Mouse (Mus musculus): ENCODE results near the gene Zyx. TPM values are rescaled to one million over a fixed set of nuclear protein-coding genes. Genes with fewer than 3 reads are reported as not detected.

Zyx gene
- polyA plus RNA-seq, 1 experiment, result 467 TPM

GRCm38 (mm10) chr6:42348281-42349005, 987 bp upstream of the Zyx start:
- Histone ChIP-seq H3K27me3 (ENCODE audit: control insufficient read depth, insufficient read depth, insufficient read length) (no peaks in the 10 kb centered on the region), H3K36me3 (ENCODE audit: control insufficient read depth, insufficient read depth) (peaks cover 28% of the 10 kb centered on the region), H3K4me2 (ENCODE audit: low read depth) (peak overlapping the region; percentile 78), H3K79me2 (ENCODE audit: control insufficient read depth, insufficient read depth) (peaks cover 35% of the 10 kb centered on the region), H3ac (ENCODE audit: control insufficient read depth, insufficient read length) (no peak overlapping the region), H3K4me3 (peak overlapping the region; percentile 98)
- TF ChIP-seq SRF (IDR thresholded peaks at IDR 0.05; ENCODE audit: control insufficient read depth, insufficient read length, low read depth), result no peak
- no peak for TF ChIP-seq USF1 (IDR thresholded peaks at IDR 0.05; ENCODE audit: low read depth)
- no peak for TF ChIP-seq MYOD1 (IDR thresholded peaks at IDR 0.05; ENCODE audit: control insufficient read depth in 1 of 3, insufficient read length in 2 of 3, low read depth in 2 of 3)
- TF ChIP-seq POLR2AphosphoS2 (IDR thresholded peaks at IDR 0.05; ENCODE audit: insufficient read length, low read depth), result no peak
- no peak for TF ChIP-seq MAX (IDR thresholded peaks at IDR 0.05; ENCODE audit: low read depth)
- no peak for TF ChIP-seq E2F4 (IDR thresholded peaks at IDR 0.05; ENCODE audit: insufficient read depth)
- TF ChIP-seq POLR2A (IDR thresholded peaks at IDR 0.05; ENCODE audit: insufficient read length, low read depth), result no peak
- TF ChIP-seq TCF3 (IDR thresholded peaks at IDR 0.05; ENCODE audit: insufficient read length, low read depth), result no peak
- TF ChIP-seq CEBPB (IDR thresholded peaks at IDR 0.05; ENCODE audit: insufficient read depth, poor library complexity, severe bottlenecking), result no peak
- no peak for TF ChIP-seq TCF12 (IDR thresholded peaks at IDR 0.05; ENCODE audit: insufficient read depth, poor library complexity, severe bottlenecking)
- no peak for TF ChIP-seq REST (IDR thresholded peaks at IDR 0.05; ENCODE audit: insufficient read depth, insufficient read length)
- no peak for TF ChIP-seq MYOG (IDR thresholded peaks at IDR 0.05; ENCODE audit: control insufficient read depth in 1 of 3, insufficient read depth in 1 of 3, insufficient read length in 2 of 3, low read depth in 2 of 3)

GRCm38 (mm10) chr6:42349006-42349425, 414 bp upstream of the Zyx start:
- peak overlapping the region; percentile 98 for H3K4me3 ChIP-seq
- TF ChIP-seq USF1 (IDR thresholded peaks at IDR 0.05; ENCODE audit: low read depth), result no peak
- no peak for TF ChIP-seq REST (IDR thresholded peaks at IDR 0.05; ENCODE audit: insufficient read depth, insufficient read length)
- TF ChIP-seq SRF (IDR thresholded peaks at IDR 0.05; ENCODE audit: control insufficient read depth, insufficient read length, low read depth), result no peak
- TF ChIP-seq E2F4 (IDR thresholded peaks at IDR 0.05; ENCODE audit: insufficient read depth), result no peak
- H3K27me3 ChIP-seq (ENCODE audit: control insufficient read depth, insufficient read depth, insufficient read length), result no peaks in the 10 kb centered on the region
- peak overlapping the region; percentile 78 for H3K4me2 ChIP-seq (ENCODE audit: low read depth)
- H3K36me3 ChIP-seq (ENCODE audit: control insufficient read depth, insufficient read depth), result peaks cover 33% of the 10 kb centered on the region
- peak overlapping the region; percentile 97 for H3ac ChIP-seq (ENCODE audit: control insufficient read depth, insufficient read length)
- H3K79me2 ChIP-seq (ENCODE audit: control insufficient read depth, insufficient read depth), result peaks cover 40% of the 10 kb centered on the region

DNA sequence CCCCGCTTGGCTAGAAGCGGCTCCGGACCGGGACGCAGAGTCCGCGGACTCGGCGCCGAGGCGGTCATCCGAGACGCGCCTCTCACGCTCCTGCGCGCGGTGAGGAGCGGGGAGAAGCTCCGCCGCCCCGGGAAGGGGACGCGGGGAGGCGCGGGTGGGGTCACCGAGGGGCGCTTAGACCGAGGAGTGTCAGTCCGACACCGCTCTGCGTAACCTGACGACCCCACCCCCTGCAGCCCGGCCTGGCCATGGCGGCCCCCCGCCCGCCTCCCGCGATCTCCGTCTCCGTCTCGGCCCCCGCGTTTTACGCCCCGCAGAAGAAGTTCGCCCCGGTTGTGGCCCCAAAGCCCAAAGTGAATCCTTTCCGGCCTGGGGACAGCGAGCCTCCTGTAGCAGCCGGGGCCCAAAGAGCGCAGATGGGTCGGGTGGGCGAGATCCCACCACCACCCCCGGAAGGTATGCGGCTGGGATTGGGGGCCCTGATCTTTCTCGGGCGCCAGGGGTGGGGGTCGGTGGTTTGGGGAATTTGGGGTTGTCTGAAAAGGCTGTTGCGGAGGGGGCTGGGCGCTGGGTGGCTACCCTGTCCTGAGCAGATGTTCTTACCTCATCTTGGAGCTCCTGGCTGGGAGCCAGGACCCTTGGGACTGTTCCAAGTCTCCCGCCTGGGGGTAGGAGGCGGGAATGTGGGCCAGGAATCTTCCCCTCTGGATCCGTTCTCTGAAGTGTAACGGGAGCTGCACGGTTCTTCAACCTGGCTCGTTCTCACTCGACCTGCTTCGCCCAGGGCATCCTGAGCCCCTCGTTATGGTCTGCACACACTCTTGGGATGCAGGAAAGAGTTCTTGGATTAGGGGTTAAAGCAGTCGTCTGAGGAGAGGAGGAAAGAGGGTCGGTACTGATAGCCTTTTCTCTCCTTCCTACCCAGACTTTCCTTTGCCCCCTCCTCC, 864 bp downstream of the Zyx start:
- Histone ChIP-seq H3K27me3 (ENCODE audit: control insufficient read depth, insufficient read depth, insufficient read length) (no peaks in the 10 kb centered on the region), H3K4me2 (ENCODE audit: low read depth) (peak overlapping the region; percentile 89), H3K36me3 (ENCODE audit: control insufficient read depth, insufficient read depth) (peaks cover 40% of the 10 kb centered on the region), H3K79me2 (ENCODE audit: control insufficient read depth, insufficient read depth) (peaks cover 53% of the 10 kb centered on the region), H3K4me3 (peak overlapping the region; percentile 98), H3ac (ENCODE audit: control insufficient read depth, insufficient read length) (peak overlapping the region; percentile 97)
- TF ChIP-seq CEBPB (IDR thresholded peaks at IDR 0.05; ENCODE audit: insufficient read depth, poor library complexity, severe bottlenecking) (no peak), REST (IDR thresholded peaks at IDR 0.05; ENCODE audit: insufficient read depth, insufficient read length) (peak; percentile 24), SRF (IDR thresholded peaks at IDR 0.05; ENCODE audit: control insufficient read depth, insufficient read length, low read depth) (no peak), E2F4 (IDR thresholded peaks at IDR 0.05; ENCODE audit: insufficient read depth) (peak; percentile 29), POLR2AphosphoS2 (IDR thresholded peaks at IDR 0.05; ENCODE audit: insufficient read length, low read depth) (peak; percentile 95), TCF3 (IDR thresholded peaks at IDR 0.05; ENCODE audit: insufficient read length, low read depth) (no peak), POLR2A (IDR thresholded peaks at IDR 0.05; ENCODE audit: insufficient read length, low read depth) (peak; percentile 98), TCF12 (IDR thresholded peaks at IDR 0.05; ENCODE audit: insufficient read depth, poor library complexity, severe bottlenecking) (no peak), MYOG (IDR thresholded peaks at IDR 0.05; ENCODE audit: control insufficient read depth in 1 of 3, insufficient read depth in 1 of 3, insufficient read length in 2 of 3, low read depth in 2 of 3) (peak in 1 of 3 experiments; percentile 10), MAX (IDR thresholded peaks at IDR 0.05; ENCODE audit: low read depth) (no peak), MYOD1 (IDR thresholded peaks at IDR 0.05; ENCODE audit: control insufficient read depth in 1 of 3, insufficient read length in 2 of 3, low read depth in 2 of 3) (peak in 1 of 3 experiments; percentile 28), USF1 (IDR thresholded peaks at IDR 0.05; ENCODE audit: low read depth) (no peak)

DNA sequence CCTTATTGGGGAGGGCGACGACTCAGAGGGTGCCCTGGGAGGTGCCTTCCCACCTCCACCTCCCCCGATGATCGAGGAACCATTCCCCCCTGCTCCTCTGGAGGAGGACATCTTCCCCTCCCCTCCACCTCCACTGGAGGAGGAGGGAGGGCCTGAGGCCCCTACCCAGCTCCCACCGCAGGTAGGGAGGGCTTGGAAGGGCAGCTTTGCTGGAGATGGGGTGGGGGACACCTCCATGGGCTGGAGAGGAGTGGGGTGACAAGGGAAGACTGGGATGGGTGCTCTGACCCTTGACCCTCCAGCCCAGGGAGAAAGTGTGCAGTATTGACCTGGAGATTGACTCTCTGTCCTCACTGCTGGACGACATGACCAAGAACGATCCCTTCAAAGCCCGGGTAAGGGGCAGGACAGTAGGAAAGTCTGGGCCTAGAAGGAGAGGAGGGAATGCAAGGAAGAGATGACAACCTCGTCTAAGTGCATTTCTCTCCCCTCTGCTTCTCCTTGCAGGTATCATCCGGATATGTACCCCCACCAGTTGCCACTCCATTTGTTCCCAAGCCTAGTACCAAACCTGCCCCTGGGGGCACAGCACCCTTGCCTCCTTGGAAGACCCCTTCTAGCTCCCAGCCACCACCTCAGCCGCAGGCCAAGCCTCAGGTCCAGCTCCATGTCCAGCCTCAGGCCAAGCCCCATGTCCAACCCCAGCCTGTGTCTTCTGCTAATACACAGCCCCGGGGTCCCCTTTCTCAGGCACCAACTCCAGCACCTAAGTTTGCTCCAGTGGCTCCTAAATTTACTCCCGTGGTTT, 1.7 kb downstream of the Zyx start:
- TF ChIP-seq USF1 (IDR thresholded peaks at IDR 0.05; ENCODE audit: low read depth), result no peak
- TF ChIP-seq SRF (IDR thresholded peaks at IDR 0.05; ENCODE audit: control insufficient read depth, insufficient read length, low read depth), result no peak
- TF ChIP-seq TCF12 (IDR thresholded peaks at IDR 0.05; ENCODE audit: insufficient read depth, poor library complexity, severe bottlenecking), result no peak
- peak; percentile 26 for TF ChIP-seq POLR2A (IDR thresholded peaks at IDR 0.05; ENCODE audit: insufficient read length, low read depth)
- TF ChIP-seq POLR2AphosphoS2 (IDR thresholded peaks at IDR 0.05; ENCODE audit: insufficient read length, low read depth), result peak; percentile 13
- no peak for TF ChIP-seq CEBPB (IDR thresholded peaks at IDR 0.05; ENCODE audit: insufficient read depth, poor library complexity, severe bottlenecking)
- no peak for TF ChIP-seq MYOD1 (IDR thresholded peaks at IDR 0.05; ENCODE audit: control insufficient read depth in 1 of 3, insufficient read length in 2 of 3, low read depth in 2 of 3)
- TF ChIP-seq TCF3 (IDR thresholded peaks at IDR 0.05; ENCODE audit: insufficient read length, low read depth), result no peak
- TF ChIP-seq E2F4 (IDR thresholded peaks at IDR 0.05; ENCODE audit: insufficient read depth), result no peak
- TF ChIP-seq MYOG (IDR thresholded peaks at IDR 0.05; ENCODE audit: control insufficient read depth in 1 of 3, insufficient read depth in 1 of 3, insufficient read length in 2 of 3, low read depth in 2 of 3), result no peak
- no peak for TF ChIP-seq MAX (IDR thresholded peaks at IDR 0.05; ENCODE audit: low read depth)
- TF ChIP-seq REST (IDR thresholded peaks at IDR 0.05; ENCODE audit: insufficient read depth, insufficient read length), result no peak
- Histone ChIP-seq H3K36me3 (ENCODE audit: control insufficient read depth, insufficient read depth) (peaks cover 44% of the 10 kb centered on the region), H3K79me2 (ENCODE audit: control insufficient read depth, insufficient read depth) (peaks cover 61% of the 10 kb centered on the region), H3K4me3 (peak overlapping the region; percentile 98), H3K4me2 (ENCODE audit: low read depth) (peak overlapping the region; percentile 89), H3ac (ENCODE audit: control insufficient read depth, insufficient read length) (peak overlapping the region; percentile 97), H3K27me3 (ENCODE audit: control insufficient read depth, insufficient read depth, insufficient read length) (no peaks in the 10 kb centered on the region)
